Mouse (Mus musculus): Measurements from ENCODE around the gene Pgpep1l.

DNA sequence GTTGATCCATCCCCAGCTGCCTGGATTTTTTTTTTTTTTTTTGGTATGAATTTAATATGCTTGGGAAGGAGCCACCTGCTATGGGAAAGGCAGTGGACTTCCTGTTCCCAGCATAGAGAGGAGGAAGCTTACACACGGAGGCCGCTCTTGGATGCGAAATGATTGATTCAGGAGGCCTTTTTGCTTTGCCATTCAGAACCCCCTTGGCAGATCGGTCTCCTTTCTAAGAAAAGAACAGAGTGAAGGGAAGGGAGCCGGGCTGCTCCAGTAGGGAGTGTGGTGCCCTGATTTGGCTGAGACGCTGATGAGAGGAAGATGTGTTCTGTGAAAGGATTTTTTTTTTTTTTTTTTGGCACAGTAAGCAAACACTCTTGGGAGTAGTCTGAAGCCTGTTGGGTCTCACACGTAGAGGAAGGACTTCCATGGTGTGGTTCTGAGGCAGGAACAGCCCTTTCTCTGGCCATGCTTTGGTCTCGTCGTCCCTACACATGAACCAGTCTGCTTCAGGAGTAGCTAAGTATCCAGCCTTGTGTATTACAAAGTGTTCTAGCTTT lies 42.3 kb downstream of the Pgpep1l start:
- TF ChIP-seq CTCF (IDR thresholded peaks at IDR 0.05; ENCODE audit: extremely low read depth, insufficient read depth, insufficient read length, insufficient replicate concordance) (no peak), POLR2A (IDR thresholded peaks at IDR 0.05; ENCODE audit: low read depth, low read length) (no peak)

Measured in spleen, adult 2 months (tissue).